Mouse (Mus musculus) midbrain, embryonic 15.5 days (tissue): ENCODE results near the gene Bcor. TPM values are rescaled to one million over a fixed set of nuclear protein-coding genes. Genes with fewer than 3 reads are reported as not detected.
A peak's percentile ranks its signal among the peaks of the same experiment; 100 is the strongest.

Experiments
- ATAC-seq: fragments of 200-750 bp; cut with Nextera tagmentation; replicated peaks from 2 replicates; pipeline ENCODE4 v1.8.0; 2017; ENCODE audit warnings: moderate TSS enrichment
- H3K27ac ChIP-seq: fragments of 300-500 bp; sonication (generic); 2 replicates; pipeline ENCODE4 v1.5.1; 2015; ENCODE audit warnings: mild to moderate bottlenecking, inconsistent platforms
- H3K27me3 ChIP-seq: fragments of 300-500 bp; sonication (generic); replicated peaks from 2 replicates; pipeline ENCODE4 v1.6.1; 2015; ENCODE audit warnings: inconsistent platforms
- H3K36me3 ChIP-seq: fragments of 300-500 bp; sonication (generic); replicated peaks from 2 replicates; pipeline ENCODE4 v1.6.1; 2015; ENCODE audit warnings: inconsistent platforms
- H3K4me1 ChIP-seq: fragments of 300-500 bp; sonication (generic); 2 replicates; pipeline ENCODE4 v1.6.1; 2015; ENCODE audit warnings: inconsistent platforms
- H3K4me2 ChIP-seq: fragments of 300-500 bp; sonication (generic); 2 replicates; pipeline ENCODE4 v1.6.1; 2015; ENCODE audit warnings: inconsistent platforms, mild to moderate bottlenecking, moderate library complexity
- H3K4me3 ChIP-seq: fragments of 300-500 bp; sonication (generic); 2 replicates; pipeline ENCODE4 v1.5.1; 2015; ENCODE audit warnings: mild to moderate bottlenecking, inconsistent platforms
- H3K9ac ChIP-seq: fragments of 300-500 bp; sonication (generic); 2 replicates; pipeline ENCODE4 v1.6.1; 2015; ENCODE audit warnings: mild to moderate bottlenecking, inconsistent platforms
- H3K9me3 ChIP-seq: fragments of 300-500 bp; sonication (generic); 2 replicates; pipeline ENCODE4 v1.6.1; 2016; ENCODE audit warnings: inconsistent platforms
- WGBS: fragments of 180-500 bp; shearing (Covaris S2); methylation state at CpG from one replicate; pipeline ENCODE4 v1.1.7; 2015; ENCODE audit warnings: mixed read lengths; 5-methylcytosine and 5-hydroxymethylcytosine counted together
- polyA plus RNA-seq: library from polyadenylated mRNA; unstranded; fragments of >200 nt; fragmentation: Nextera tagmentation; extraction: Ambion mirVana; gene quantifications from 2 replicates; pipeline ENCODE4 v1.2.1, GENCODE M21; 2015

Bcor gene
- polyA plus RNA-seq, 1 experiment from 2014 or later: 18.4 TPM

- peak overlapping the region; percentile 22; the same call in 1 of the 2 replicates for H3K4me2 ChIP-seq
- H3K9ac ChIP-seq: no peak overlapping the region
- H3K4me1 ChIP-seq: peaks cover 66% of the 10 kb centered on the region
- no peak overlapping the region for H3K4me3 ChIP-seq
- peak overlapping the region; percentile 69 for H3K27ac ChIP-seq
- H3K9me3 ChIP-seq: no peaks in the 10 kb centered on the region
- H3K36me3 ChIP-seq: no peaks in the 10 kb centered on the region
- WGBS: 7% methylated on average over 24 of the region's 24 CpGs
- ATAC-seq: peak; percentile 38
- H3K27me3 ChIP-seq: peaks cover 15% of the 10 kb centered on the region
These were observed 97.8 kb downstream of the Bcor start for GRCm38 (mm10) chrX:12062121-12062931.

GRCm38 (mm10) chrX:12060848-12061247, 99.3 kb downstream of the Bcor start:
- H3K27me3 ChIP-seq: 0 out of 2 replicates have a peak, but pooled peaks cover 8% of the 10 kb centered on the region
- ATAC-seq: no peak
- no peaks in the 10 kb centered on the region for H3K36me3 ChIP-seq
- no peak overlapping the region for H3K4me2 ChIP-seq
- H3K4me1 ChIP-seq: peaks cover 54% of the 10 kb centered on the region
- no peak overlapping the region for H3K4me3 ChIP-seq
- H3K27ac ChIP-seq: no peak overlapping the region
- WGBS: 64% methylated on average over 3 of the region's 3 CpGs
- no peaks in the 10 kb centered on the region for H3K9me3 ChIP-seq
- no peak overlapping the region for H3K9ac ChIP-seq

GRCm38 (mm10) chrX:12057210-12057609, 102.9 kb downstream of the Bcor start:
- peaks cover 25% of the 10 kb centered on the region for H3K4me1 ChIP-seq
- no peak overlapping the region for H3K9ac ChIP-seq
- no peak for ATAC-seq
- 90% methylated on average over 11 of the region's 11 CpGs for WGBS
- H3K27me3 ChIP-seq: no peaks in the 10 kb centered on the region
- no peaks in the 10 kb centered on the region for H3K9me3 ChIP-seq
- no peaks in the 10 kb centered on the region for H3K36me3 ChIP-seq
- H3K4me3 ChIP-seq: no peak overlapping the region
- H3K4me2 ChIP-seq: no peak overlapping the region
- H3K27ac ChIP-seq: no peak overlapping the region

- no peaks in the 10 kb centered on the region for H3K27me3 ChIP-seq
- 69% methylated on average over 9 of the region's 9 CpGs for WGBS
- no peaks in the 10 kb centered on the region for H3K9me3 ChIP-seq
- no peak overlapping the region for H3K4me2 ChIP-seq
- H3K4me3 ChIP-seq: no peak overlapping the region
- no peak overlapping the region for H3K27ac ChIP-seq
- no peak for ATAC-seq
- no peaks in the 10 kb centered on the region for H3K36me3 ChIP-seq
- no peak overlapping the region for H3K9ac ChIP-seq
- peaks cover 7% of the 10 kb centered on the region for H3K4me1 ChIP-seq
These were observed 106.7 kb downstream of the Bcor start for GRCm38 (mm10) chrX:12053315-12053914.

- Histone ChIP-seq H3K4me1 (peaks cover 14% of the 10 kb centered on the region), H3K9me3 (no peaks in the 10 kb centered on the region), H3K27me3 (no peaks in the 10 kb centered on the region), H3K4me3 (no peak overlapping the region), H3K36me3 (no peaks in the 10 kb centered on the region), H3K9ac (no peak overlapping the region), H3K4me2 (no peak overlapping the region), H3K27ac (no peak overlapping the region)
- no peak for ATAC-seq
- 96% methylated on average over 1 of the region's 1 CpGs for WGBS
These were observed 107.5 kb downstream of the Bcor start for GRCm38 (mm10) chrX:12052651-12053050.

GRCm38 (mm10) chrX:12048721-12049120, 111.4 kb downstream of the Bcor start:
- Histone ChIP-seq H3K9ac (no peak overlapping the region), H3K9me3 (no peaks in the 10 kb centered on the region), H3K4me1 (peaks cover 18% of the 10 kb centered on the region), H3K27me3 (peaks cover 3% of the 10 kb centered on the region; the same call in 1 of the 2 replicates), H3K4me2 (no peak overlapping the region), H3K36me3 (no peaks in the 10 kb centered on the region), H3K27ac (no peak overlapping the region), H3K4me3 (no peak overlapping the region)
- ATAC-seq: no peak
- WGBS: 57% methylated on average over 11 of the region's 11 CpGs

- Histone ChIP-seq H3K4me2 (no peak overlapping the region), H3K9ac (no peak overlapping the region), H3K27ac (peak overlapping the region; percentile 49; the same call in 1 of the 2 replicates), H3K9me3 (no peaks in the 10 kb centered on the region), H3K4me3 (no peak overlapping the region), H3K4me1 (peaks cover 18% of the 10 kb centered on the region), H3K27me3 (peaks cover 3% of the 10 kb centered on the region; the same call in 1 of the 2 replicates), H3K36me3 (no peaks in the 10 kb centered on the region)
- ATAC-seq: no peak
- 33% methylated on average over 9 of the region's 9 CpGs for WGBS
These were observed 112.0 kb downstream of the Bcor start for GRCm38 (mm10) chrX:12048166-12048565.

GRCm38 (mm10) chrX:12047223-12047911, 112.8 kb downstream of the Bcor start:
- WGBS: 14% methylated on average over 15 of the region's 16 CpGs
- no peak overlapping the region for H3K4me2 ChIP-seq
- peaks cover 16% of the 10 kb centered on the region for H3K4me1 ChIP-seq
- H3K4me3 ChIP-seq: no peak overlapping the region
- no peaks in the 10 kb centered on the region for H3K36me3 ChIP-seq
- peak overlapping the region; percentile 55; the same call in 1 of the 2 replicates for H3K27ac ChIP-seq
- no peak overlapping the region for H3K9ac ChIP-seq
- peak; percentile 73 for ATAC-seq
- no peaks in the 10 kb centered on the region for H3K9me3 ChIP-seq
- peaks cover 3% of the 10 kb centered on the region; the same call in 1 of the 2 replicates for H3K27me3 ChIP-seq

GRCm38 (mm10) chrX:12046676-12047075, 113.5 kb downstream of the Bcor start:
- Histone ChIP-seq H3K4me1 (peaks cover 13% of the 10 kb centered on the region), H3K27me3 (peaks cover 3% of the 10 kb centered on the region; the same call in 1 of the 2 replicates), H3K9me3 (no peaks in the 10 kb centered on the region), H3K36me3 (no peaks in the 10 kb centered on the region), H3K4me2 (no peak overlapping the region), H3K9ac (no peak overlapping the region), H3K4me3 (no peak overlapping the region), H3K27ac (no peak overlapping the region)
- WGBS: 38% methylated on average over 13 of the region's 13 CpGs
- no peak for ATAC-seq

- 0 out of 2 replicates have a peak, but pooled peaks have one; percentile 28 for ATAC-seq
- H3K9ac ChIP-seq: no peak overlapping the region
- WGBS: 67% methylated on average over 14 of the region's 14 CpGs
- peaks cover 2% of the 10 kb centered on the region; the same call in 1 of the 2 replicates for H3K36me3 ChIP-seq
- H3K27ac ChIP-seq: no peak overlapping the region
- peaks cover 3% of the 10 kb centered on the region; the same call in 1 of the 2 replicates for H3K27me3 ChIP-seq
- H3K4me1 ChIP-seq: peaks cover 10% of the 10 kb centered on the region
- H3K9me3 ChIP-seq: no peaks in the 10 kb centered on the region
- H3K4me3 ChIP-seq: no peak overlapping the region
- H3K4me2 ChIP-seq: no peak overlapping the region
These were observed 116.8 kb downstream of the Bcor start for GRCm38 (mm10) chrX:12043352-12043751.

GRCm38 (mm10) chrX:12041453-12041852, 118.7 kb downstream of the Bcor start:
- Histone ChIP-seq H3K27me3 (no peaks in the 10 kb centered on the region; the same call in 1 of the 2 replicates), H3K9ac (no peak overlapping the region), H3K4me2 (no peak overlapping the region), H3K4me3 (no peak overlapping the region), H3K4me1 (no peaks in the 10 kb centered on the region), H3K9me3 (no peaks in the 10 kb centered on the region), H3K36me3 (peaks cover 12% of the 10 kb centered on the region; the same call in 1 of the 2 replicates), H3K27ac (no peak overlapping the region)
- ATAC-seq: no peak
- 93% methylated on average over 5 of the region's 5 CpGs for WGBS
